Comparison of ENCODE assay signal across 29 mouse cellular contexts in genomic region chrX:117298500-117298899, GRCm38 (mm10).
DNase-seq lines count a peak whose midpoint lies in the region; ATAC-seq lines count a peak whose summit lies in the region.
"Had no signal": no experiment of that assay in that cellular context is flagged by ENCODE, and none has a peak within 500 bp of the region (broad histone marks: within the 10 kb centered on the region; RNA-seq: fewer than 3 reads in every experiment).

No protein-coding gene starts in this region.

- no peaks in the 10 kb centered on the region for H3K27me3 ChIP-seq in forebrain, embryonic 11.5 days (ENCODE audit: control insufficient read depth, insufficient read depth, low read length)
- H3K27me3 ChIP-seq in forebrain, embryonic 16.5 days (replicated peaks; ENCODE audit: control insufficient read depth, insufficient read depth, low read length), result no peaks in the 10 kb centered on the region
- H3K27me3 ChIP-seq in kidney, embryonic 16.5 days (ENCODE audit: insufficient read depth, low read length), result no peaks in the 10 kb centered on the region
- H3K27me3 ChIP-seq: embryonic facial prominence, embryonic 12.5 days; forebrain, embryonic 13.5 days; hindbrain, embryonic 13.5 days had no signal

- no peak overlapping the region for H3K9ac ChIP-seq in forebrain, embryonic 11.5 days (ENCODE audit: low read length)
- H3K9ac ChIP-seq in forebrain, embryonic 16.5 days (replicated peaks; ENCODE audit: low read depth, low read length), result no peak overlapping the region
- H3K9ac ChIP-seq in kidney, embryonic 16.5 days (replicated peaks; ENCODE audit: low read length), result no peak overlapping the region
- H3K9ac ChIP-seq: embryonic facial prominence, embryonic 12.5 days; forebrain, embryonic 13.5 days; forebrain, postnatal 0 days; hindbrain, embryonic 13.5 days had no signal

- no peaks in the 10 kb centered on the region for H3K4me1 ChIP-seq in forebrain, embryonic 11.5 days (replicated peaks; ENCODE audit: control insufficient read depth, insufficient read depth, low read length)
- H3K4me1 ChIP-seq in forebrain, embryonic 16.5 days (replicated peaks; ENCODE audit: control insufficient read depth, insufficient read depth, low read length), result no peaks in the 10 kb centered on the region
- H3K4me1 ChIP-seq in kidney, embryonic 16.5 days (ENCODE audit: insufficient read depth, low read length), result no peaks in the 10 kb centered on the region
- H3K4me1 ChIP-seq: embryonic facial prominence, embryonic 12.5 days; forebrain, embryonic 13.5 days; hindbrain, embryonic 10.5 days; hindbrain, embryonic 13.5 days had no signal

- H3K27ac ChIP-seq in forebrain, embryonic 11.5 days (ENCODE audit: low read depth, low read length), result no peak overlapping the region
- H3K27ac ChIP-seq in forebrain, embryonic 16.5 days (ENCODE audit: low read length), result no peak overlapping the region
- H3K27ac ChIP-seq in kidney, embryonic 16.5 days (ENCODE audit: low read length), result no peak overlapping the region
- H3K27ac ChIP-seq: embryonic facial prominence, embryonic 12.5 days; forebrain, embryonic 13.5 days; gastrocnemius, adult 2 months; hindbrain, embryonic 10.5 days; hindbrain, embryonic 13.5 days; hindbrain, postnatal 0 days had no signal

- H3K9me3 ChIP-seq in forebrain, embryonic 11.5 days (ENCODE audit: control insufficient read depth, low read length), result no peaks in the 10 kb centered on the region
- H3K9me3 ChIP-seq in forebrain, embryonic 16.5 days (ENCODE audit: control insufficient read depth, low read length), result no peaks in the 10 kb centered on the region
- H3K9me3 ChIP-seq in kidney, embryonic 16.5 days (ENCODE audit: low read length), result no peaks in the 10 kb centered on the region
- H3K9me3 ChIP-seq: embryonic facial prominence, embryonic 12.5 days; forebrain, embryonic 13.5 days; hindbrain, embryonic 10.5 days; hindbrain, embryonic 13.5 days had no signal

- H3K4me3 ChIP-seq in forebrain, embryonic 11.5 days (ENCODE audit: low read depth, low read length), result no peak overlapping the region
- no peak overlapping the region for H3K4me3 ChIP-seq in forebrain, embryonic 16.5 days (replicated peaks; ENCODE audit: low read length)
- H3K4me3 ChIP-seq in kidney, embryonic 16.5 days (ENCODE audit: low read length), result no peak overlapping the region
- H3K4me3 ChIP-seq: embryonic facial prominence, embryonic 12.5 days; erythroblast, embryonic 14.5 days; forebrain, embryonic 13.5 days; gastrocnemius, adult 2 months; hindbrain, embryonic 10.5 days; hindbrain, embryonic 13.5 days had no signal

- DNase-seq in forebrain, embryonic 11.5 days (ENCODE audit: low spot score), result no peak
- no peak for DNase-seq in kidney, adult 18-20 months
- DNase-seq in ES-CJ7 (ENCODE audit: low read depth, low spot score) (peak; percentile 89), R1 (ENCODE audit: low read depth, low spot score) (peak; percentile 93), MN1 (ENCODE audit: low spot score) (no peak)
- no peak for DNase-seq in right cerebral cortex, adult 2 months (ENCODE audit: low spot score in 2 of 2)
- DNase-seq: adrenal gland, adult 2 months; adrenal gland, postnatal 14 days; cerebellum, adult 11 months; cerebellum, adult 2 months; cerebellum, adult 9-11 months; cerebellum, postnatal 25 days; forebrain, postnatal 0 days; gastrocnemius, adult 2 months; gastrocnemius, postnatal 14 days; heart, adult 11 months; heart, postnatal 36 days; kidney, adult 11 months had no signal

- H3K36me3 ChIP-seq in forebrain, embryonic 11.5 days (ENCODE audit: control insufficient read depth, insufficient read depth, low read length), result no peaks in the 10 kb centered on the region
- H3K36me3 ChIP-seq in forebrain, embryonic 16.5 days (ENCODE audit: control insufficient read depth, insufficient read depth), result no peaks in the 10 kb centered on the region
- H3K36me3 ChIP-seq in kidney, embryonic 16.5 days (ENCODE audit: insufficient read depth, low read length), result no peaks in the 10 kb centered on the region
- H3K36me3 ChIP-seq: embryonic facial prominence, embryonic 12.5 days; hindbrain, embryonic 10.5 days; hindbrain, embryonic 13.5 days had no signal

- 81% methylated on average over 7 of the region's 7 CpGs for WGBS in forebrain, embryonic 11.5 days
- 83% methylated on average over 7 of the region's 7 CpGs for WGBS in forebrain, embryonic 16.5 days
- WGBS in kidney, embryonic 16.5 days, result 67% methylated on average over 7 of the region's 7 CpGs

- 0 out of 2 replicates have a peak, but pooled peaks have one; percentile 18 for ATAC-seq in forebrain, embryonic 11.5 days (replicated peaks; ENCODE audit: low FRiP score)
- ATAC-seq in forebrain, embryonic 16.5 days, result no peak
- peak; percentile 35; the same call in 1 of the 2 replicates for ATAC-seq in kidney, embryonic 16.5 days (ENCODE audit: low FRiP score, low TSS enrichment)
- ATAC-seq: CD4-positive, CD25-positive, alpha-beta regulatory T cell, adult 4 months; forebrain, postnatal 0 days; hindbrain, postnatal 0 days; inflammation-experienced regulatory T-cells, adult 6 months had no signal

- H3K4me2 ChIP-seq in forebrain, embryonic 11.5 days (ENCODE audit: low read depth, low read length, severe bottlenecking), result no peak overlapping the region
- no peak overlapping the region for H3K4me2 ChIP-seq in forebrain, embryonic 16.5 days (ENCODE audit: low read length)
- no peak overlapping the region for H3K4me2 ChIP-seq in kidney, embryonic 16.5 days (replicated peaks; ENCODE audit: low read depth, low read length)
- H3K4me2 ChIP-seq: embryonic facial prominence, embryonic 12.5 days; forebrain, embryonic 13.5 days; heart, embryonic 11.5 days; hindbrain, embryonic 13.5 days had no signal

Comparison
In these comparisons a context has a peak if more than half of its experiments do, and no peak if none do; other contexts are left out.
1. DNase-seq: peak in ES-CJ7 (single experiment) and R1 (single experiment); none in forebrain, embryonic 11.5 days (single experiment), kidney, adult 18-20 months (single experiment), MN1 (single experiment) and right cerebral cortex, adult 2 months (0 of 2).